ENCODE assay signal across 24 mouse cellular contexts in genomic region chr6:81731631-81732030, GRCm38 (mm10).
DNase-seq lines count a peak whose midpoint lies in the region; ATAC-seq and TF ChIP-seq lines count a peak whose summit lies in the region.
"Had no signal": no experiment of that assay in that cellular context is flagged by ENCODE, and none has a peak within 500 bp of the region (broad histone marks: within the 10 kb centered on the region; RNA-seq: fewer than 3 reads in every experiment).

No protein-coding gene starts in this region.

- intact Hi-C loops in heart, postnatal 10 days (cut with DNase I), result no loop called here

- 34% methylated on average over 5 of the region's 5 CpGs for WGBS in heart, embryonic 12.5 days
- 29% methylated on average over 4 of the region's 5 CpGs for WGBS in lung, postnatal 0 days

- no peak overlapping the region for H3K4me2 ChIP-seq in heart, embryonic 12.5 days
- no peak overlapping the region for H3K4me2 ChIP-seq in lung, postnatal 0 days (replicated peaks; ENCODE audit: low read depth, low read length)
- H3K4me2 ChIP-seq: hindbrain, embryonic 14.5 days had no signal

- no peak for DNase-seq in heart, postnatal 10 days
- DNase-seq in lung, postnatal 0 days (ENCODE audit: low spot score), result peak; percentile 30
- DNase-seq in lung, postnatal 25 days (ENCODE audit: low spot score), result no peak
- no peak for DNase-seq in ovary, postnatal 10 days (ENCODE audit: low spot score)
- DNase-seq: adrenal gland, postnatal 10 days; adrenal gland, postnatal 36 days; cerebellum, adult 18-20 months; cerebellum, adult 9-10 months; cerebellum, postnatal 14 days; forebrain, postnatal 0 days; gastrocnemius, postnatal 25 days; heart, adult 18-20 months; heart, postnatal 14 days; heart, postnatal 4 days; kidney, adult 18-20 months had no signal

- no peaks in the 10 kb centered on the region for H3K9me3 ChIP-seq in heart, embryonic 12.5 days (replicated peaks)
- H3K9me3 ChIP-seq in lung, postnatal 0 days (ENCODE audit: low read length), result no peaks in the 10 kb centered on the region
- H3K9me3 ChIP-seq: heart, embryonic 10.5 days had no signal

- no peaks in the 10 kb centered on the region for H3K27me3 ChIP-seq in heart, embryonic 12.5 days (replicated peaks)
- H3K27me3 ChIP-seq in lung, postnatal 0 days (replicated peaks; ENCODE audit: insufficient read depth, low read length), result no peaks in the 10 kb centered on the region

- no peak for TF ChIP-seq CTCF in lung, postnatal 0 days (IDR thresholded peaks at IDR 0.05)
- TF ChIP-seq CTCF in embryonic fibroblast, embryonic 13.5 days (IDR thresholded peaks at IDR 0.05; ENCODE audit: borderline replicate concordance, insufficient read depth, low read length), result no peak

- TF ChIP-seq EP300 in lung, postnatal 0 days (IDR thresholded peaks at IDR 0.05), result peak; percentile 30; the same call in 1 of the 2 replicates

- no peak overlapping the region for H3K4me3 ChIP-seq in heart, embryonic 12.5 days
- no peak overlapping the region for H3K4me3 ChIP-seq in lung, postnatal 0 days (ENCODE audit: low read depth, low read length)
- H3K4me3 ChIP-seq in embryonic fibroblast, embryonic 13.5 days (ENCODE audit: insufficient read depth, low read length), result no peak overlapping the region
- H3K4me3 ChIP-seq: heart, embryonic 10.5 days had no signal

- H3K36me3 ChIP-seq in heart, embryonic 12.5 days, result no peaks in the 10 kb centered on the region
- H3K36me3 ChIP-seq in lung, postnatal 0 days (ENCODE audit: insufficient read depth, low read length), result no peaks in the 10 kb centered on the region
- H3K36me3 ChIP-seq: heart, embryonic 10.5 days had no signal

- peaks cover 4% of the 10 kb centered on the region; the same call in 1 of the 2 replicates for H3K4me1 ChIP-seq in heart, embryonic 12.5 days (replicated peaks)
- no peaks in the 10 kb centered on the region for H3K4me1 ChIP-seq in lung, postnatal 0 days (ENCODE audit: insufficient read depth, low read depth, low read length)
- peaks cover 7% of the 10 kb centered on the region for H3K4me1 ChIP-seq in embryonic fibroblast, embryonic 13.5 days (ENCODE audit: control insufficient read depth, insufficient read depth, low read length)
- H3K4me1 ChIP-seq: heart, embryonic 10.5 days had no signal

- H3K27ac ChIP-seq in heart, embryonic 12.5 days (ENCODE audit: poor library complexity, severe bottlenecking), result no peak overlapping the region
- no peak overlapping the region for H3K27ac ChIP-seq in lung, postnatal 0 days (ENCODE audit: low read length)
- peak overlapping the region; percentile 87 for H3K27ac ChIP-seq in embryonic fibroblast, embryonic 13.5 days (ENCODE audit: insufficient read depth, low read length)
- H3K27ac ChIP-seq: heart, embryonic 10.5 days; hindbrain, embryonic 14.5 days; hindbrain, postnatal 0 days had no signal

- ATAC-seq in heart, embryonic 12.5 days (ENCODE audit: insufficient number of reproducible peaks, low FRiP score), result 0 out of 2 replicates have a peak, but pooled peaks have one; percentile 51
- peak; percentile 65 for ATAC-seq in lung, postnatal 0 days
- ATAC-seq: forebrain, embryonic 14.5 days; forebrain, postnatal 0 days; hindbrain, postnatal 0 days; inflammation-experienced regulatory T-cells, adult 6 months; intestine, embryonic 16.5 days; Patski had no signal

- no peak for TF ChIP-seq POLR2A in embryonic fibroblast, embryonic 13.5 days (IDR thresholded peaks at IDR 0.05; ENCODE audit: low read depth, low read length)

- H3K9ac ChIP-seq in heart, embryonic 12.5 days, result no peak overlapping the region
- no peak overlapping the region for H3K9ac ChIP-seq in lung, postnatal 0 days (replicated peaks; ENCODE audit: low read depth)
- H3K9ac ChIP-seq: forebrain, postnatal 0 days; hindbrain, embryonic 14.5 days had no signal
